Mouse (Mus musculus) brain, embryonic 14.5 days (tissue): Measurements from ENCODE around the gene Prr15l.

Experiments
- CTCF ChIP-seq: fragments of 200-500 bp; IDR thresholded peaks from 2 replicates; pipeline ENCODE4 v1.5.1; 2012; ENCODE audit warnings: inconsistent platforms, mild to moderate bottlenecking, moderate library complexity, borderline replicate concordance; ENCODE audit not compliant: insufficient read depth, insufficient read length; ENCODE audit errors: extremely low read depth
- POLR2A ChIP-seq: fragments of 200-500 bp; IDR thresholded peaks from 2 replicates; pipeline ENCODE4 v1.6.1; 2012; ENCODE audit warnings: mild to moderate bottlenecking, inconsistent platforms, borderline replicate concordance; ENCODE audit not compliant: poor library complexity, insufficient read depth, insufficient read length, severe bottlenecking; ENCODE audit errors: extremely low read depth

DNA sequence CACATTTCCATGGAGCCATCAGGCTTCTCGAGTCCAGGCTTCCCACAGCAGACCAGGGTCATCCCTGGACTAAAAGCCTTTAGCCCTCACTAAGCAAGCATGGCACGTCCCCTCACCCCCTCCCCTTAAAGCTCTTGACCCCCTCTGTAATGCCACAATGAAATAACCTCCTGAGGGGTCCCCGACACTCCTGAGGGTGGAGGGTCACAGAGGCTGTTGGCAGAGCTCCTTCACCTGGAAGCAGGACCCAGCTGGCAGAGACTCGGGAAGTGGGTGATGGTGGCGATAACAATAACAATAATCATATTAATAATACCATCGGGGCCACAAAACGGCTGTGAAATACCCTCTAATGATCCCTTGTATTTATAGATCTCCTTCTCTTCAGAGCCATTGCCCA lies 55.0 kb downstream of the Prr15l start, which contains the start of gene Sp2:
- TF ChIP-seq POLR2A (no peak), CTCF (no peak)
